Mouse (Mus musculus): ENCODE data around the gene Unc119.

DNA sequence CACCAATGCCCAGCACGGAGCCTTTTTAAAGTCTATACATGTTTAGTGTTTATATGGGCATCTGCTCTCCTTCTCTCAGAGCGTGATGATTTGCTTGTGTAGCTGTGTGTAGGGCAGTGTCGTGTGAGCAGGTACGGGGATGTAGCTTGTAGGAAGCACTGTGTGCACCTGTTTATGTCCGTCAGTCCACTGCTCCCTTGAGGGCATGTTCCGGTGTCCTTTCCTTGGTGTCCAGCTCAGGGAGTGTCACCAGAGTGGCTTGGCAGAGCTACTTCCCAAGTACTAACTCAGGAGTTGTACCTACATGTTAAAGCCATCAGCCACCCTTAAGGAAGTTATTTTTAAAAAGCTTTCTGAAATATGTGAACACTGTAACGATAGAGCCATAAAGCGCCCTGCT is 6.2 kb upstream of the Unc119 start:
- TF ChIP-seq CTCF (IDR thresholded peaks at IDR 0.05; ENCODE audit: insufficient read depth, low read length), result no peak
- no peak for TF ChIP-seq POLR2A (IDR thresholded peaks at IDR 0.05; ENCODE audit: borderline replicate concordance, extremely low read depth, low read depth, low read length)

Measured in lung, adult 2 months (tissue).